Mouse (Mus musculus) CD4-positive naive resting alpha-beta T cell, adult 76 days (primary cell): ENCODE data around the gene Atp2a2. TPM values are rescaled to one million over a fixed set of nuclear protein-coding genes. Genes with fewer than 3 reads are reported as not detected.

Experiments
- total RNA-seq: library from RNA; stranded (reverse); gene quantifications from one replicate; pipeline ENCODE4 v1.2.4, GENCODE M21; 2023

Atp2a2 gene
- total RNA-seq, result 76.1 TPM

DNA sequence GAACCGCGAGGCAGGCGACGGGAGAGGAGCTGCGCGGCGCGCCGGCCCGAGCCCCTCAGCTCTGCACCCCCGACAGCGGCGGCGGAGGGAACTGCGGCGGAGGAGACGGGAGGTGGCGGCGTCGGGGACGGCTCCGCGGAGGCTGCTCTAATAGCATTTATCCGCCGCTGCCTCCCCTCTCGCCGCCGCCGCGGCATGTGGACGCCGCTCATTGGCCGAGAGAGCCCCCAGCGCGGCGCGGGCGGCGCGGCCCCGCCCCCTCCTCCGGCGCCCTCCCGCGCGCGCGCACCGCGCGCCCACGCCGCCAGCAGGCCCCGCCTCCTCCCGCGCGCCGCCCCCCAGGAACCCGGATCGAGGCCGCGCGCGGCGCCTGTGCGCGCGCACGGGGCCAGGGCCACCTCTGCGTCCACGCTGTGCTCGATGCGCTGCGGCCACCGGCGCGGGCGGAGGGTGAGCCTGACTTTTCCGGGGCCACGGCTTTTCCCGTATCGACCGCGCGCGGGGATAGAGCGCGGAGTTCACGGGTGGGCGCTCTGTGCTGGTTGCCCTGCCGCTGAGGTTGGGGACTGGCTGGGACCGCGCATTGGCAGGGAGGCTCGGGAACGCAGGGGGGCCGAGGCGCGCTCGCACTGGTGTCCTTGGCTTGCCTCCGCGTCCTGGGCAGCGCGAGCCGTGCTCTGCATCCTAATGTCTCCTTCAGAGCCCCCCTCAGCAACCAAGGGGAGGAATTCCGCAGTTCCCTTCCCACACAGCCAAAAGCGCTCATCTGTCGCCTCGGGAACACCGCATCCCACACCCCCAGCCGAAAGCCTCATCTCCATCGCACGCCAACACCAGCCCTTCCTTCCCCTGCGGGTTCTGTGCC lies at the start of gene Atp2a2:
TSS of gene Atp2a2 (minus strand) at position 149 of the 865 bp plus-strand sequence.

DNA sequence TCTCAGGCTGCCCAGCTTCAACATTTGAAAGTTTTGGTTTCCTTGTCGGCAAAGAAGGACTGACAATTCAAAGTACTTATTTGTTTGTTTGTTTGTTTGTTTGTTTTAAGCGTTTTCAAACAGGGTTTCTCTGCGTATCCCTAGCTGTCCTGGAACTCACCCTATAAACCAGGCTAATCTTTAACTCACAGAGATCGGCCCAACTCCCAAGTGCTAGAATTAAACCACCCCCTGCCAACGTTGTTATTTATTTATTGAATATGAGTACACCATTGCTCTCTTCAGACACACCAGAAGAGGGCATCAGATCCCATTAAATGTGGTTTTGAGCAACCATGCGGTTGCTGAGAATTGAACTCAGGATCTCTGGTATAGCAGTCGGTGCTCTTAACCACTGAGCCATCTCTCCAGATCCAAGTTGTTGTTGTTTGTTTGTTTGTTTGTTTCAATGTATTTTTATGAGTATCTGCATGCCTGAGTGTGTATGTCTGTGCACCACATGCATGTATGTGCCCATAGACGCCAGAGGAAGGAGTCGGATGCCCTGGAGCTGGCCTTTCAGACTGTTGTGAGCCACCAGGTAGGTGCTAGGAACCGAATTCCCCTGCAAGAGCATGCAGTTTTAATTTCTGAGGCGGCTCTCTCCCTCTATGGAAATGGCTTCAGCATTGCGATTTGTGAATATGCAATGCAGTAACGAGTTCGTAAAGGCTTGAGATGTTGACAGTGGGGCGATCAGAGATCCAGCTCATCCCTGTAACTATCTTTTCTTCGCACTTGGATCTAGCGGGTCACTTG lies 80.6 kb downstream of the Atp2a2 start, which contains the start of gene Anapc7:
TSS of gene Anapc7 (plus strand) at position 423 of the 798 bp plus-strand sequence.

Other genes with a start within 250 kb of the Atp2a2 start
- 3.5 TPM for gene Tctn1, start 237.8 kb downstream of the Atp2a2 start, total RNA-seq
- gene Pptc7, start 217.9 kb downstream of the Atp2a2 start, total RNA-seq, result 29.4 TPM
- 6.0 TPM for gene Rad9b, start 148.0 kb downstream of the Atp2a2 start, total RNA-seq
- 46.7 TPM for gene Vps29, start 147.9 kb downstream of the Atp2a2 start, total RNA-seq
- 81.0 TPM for gene Gpn3, start 130.3 kb downstream of the Atp2a2 start, total RNA-seq
- gene Fam216a, start 129.9 kb downstream of the Atp2a2 start, total RNA-seq, result 7.4 TPM
- 298 TPM for gene Arpc3, start 110.3 kb downstream of the Atp2a2 start, total RNA-seq
- gene Anapc7, start 80.5 kb downstream of the Atp2a2 start, total RNA-seq, result 49.6 TPM
- gene Ift81, start 112.3 kb upstream of the Atp2a2 start, total RNA-seq, result 7.5 TPM
- gene P2rx7, start 141.7 kb upstream of the Atp2a2 start, total RNA-seq, result 12.9 TPM
- gene P2rx4, start 205.3 kb upstream of the Atp2a2 start, total RNA-seq, result 98.4 TPM